Mouse (Mus musculus) intestine, embryonic 15.5 days (tissue): ENCODE measurements around the gene Dnajc4. TPM values are rescaled to one million over a fixed set of nuclear protein-coding genes. Genes with fewer than 3 reads are reported as not detected.

ENCODE experiments used
- ATAC-seq: fragments of 200-750 bp; cut with Nextera tagmentation; 2 replicates; pipeline ENCODE4 v1.8.0; 2017; ENCODE audit warnings: moderate TSS enrichment, moderate library complexity
- H3K27ac ChIP-seq: fragments of 300-500 bp; sonication (generic); 2 replicates; pipeline ENCODE4 v1.5.1; 2015; ENCODE audit warnings: mild to moderate bottlenecking, inconsistent platforms
- H3K27me3 ChIP-seq: fragments of 300-500 bp; sonication (generic); replicated peaks from 2 replicates; pipeline ENCODE4 v1.6.1; 2015; ENCODE audit warnings: inconsistent platforms
- H3K36me3 ChIP-seq: fragments of 300-500 bp; sonication (generic); 2 replicates; pipeline ENCODE4 v1.6.1; 2015; ENCODE audit warnings: inconsistent platforms
- H3K4me1 ChIP-seq: fragments of 300-500 bp; sonication (generic); replicated peaks from 2 replicates; pipeline ENCODE4 v1.6.1; 2015; ENCODE audit warnings: inconsistent platforms
- H3K4me2 ChIP-seq: fragments of 300-500 bp; sonication (generic); replicated peaks from 2 replicates; pipeline ENCODE4 v1.6.1; 2015; ENCODE audit warnings: mild to moderate bottlenecking, inconsistent platforms
- H3K4me3 ChIP-seq: fragments of 300-500 bp; sonication (generic); replicated peaks from 2 replicates; pipeline ENCODE4 v1.5.1; 2015; ENCODE audit warnings: inconsistent platforms
- H3K9ac ChIP-seq: fragments of 300-500 bp; sonication (generic); 2 replicates; pipeline ENCODE4 v1.6.1; 2015; ENCODE audit warnings: inconsistent platforms
- H3K9me3 ChIP-seq: fragments of 300-500 bp; sonication (generic); 2 replicates; pipeline ENCODE4 v1.6.1; 2016; ENCODE audit warnings: inconsistent platforms
- WGBS: fragments of 180-500 bp; shearing (Covaris S2); methylation state at CpG from one replicate; pipeline ENCODE4 v1.1.7; 2015; 5-methylcytosine and 5-hydroxymethylcytosine counted together
- polyA plus RNA-seq: library from polyadenylated mRNA; unstranded; fragments of >200 nt; fragmentation: Nextera tagmentation; extraction: Ambion mirVana; gene quantifications from 2 replicates; pipeline ENCODE4 v1.2.1, GENCODE M21; 2015

The Dnajc4 gene
- polyA plus RNA-seq, 1 experiment from 2014 or later = 22.7 TPM

- Histone ChIP-seq H3K27ac (peak overlapping the region; percentile 92), H3K9me3 (no peaks in the 10 kb centered on the region), H3K4me3 (peak overlapping the region; percentile 74), H3K4me1 (peaks cover 54% of the 10 kb centered on the region), H3K27me3 (no peaks in the 10 kb centered on the region), H3K9ac (peak overlapping the region; percentile 87), H3K36me3 (peaks cover 15% of the 10 kb centered on the region), H3K4me2 (peak overlapping the region; percentile 72)
- WGBS = 1% methylated on average over 54 of the region's 55 CpGs
- peak; percentile 72 for ATAC-seq
Measured at GRCm38 (mm10) chr19:6969665-6970381, 22.5 kb downstream of the Dnajc4 start.

- peak overlapping the region; percentile 72 for H3K4me2 ChIP-seq
- peak overlapping the region; percentile 87 for H3K9ac ChIP-seq
- peaks cover 20% of the 10 kb centered on the region for H3K36me3 ChIP-seq
- peak overlapping the region; percentile 92 for H3K27ac ChIP-seq
- H3K4me1 ChIP-seq = peaks cover 54% of the 10 kb centered on the region
- under 1% methylated on average over 20 of the region's 20 CpGs for WGBS
- H3K9me3 ChIP-seq = no peaks in the 10 kb centered on the region
- peak; percentile 8 for ATAC-seq
- no peaks in the 10 kb centered on the region for H3K27me3 ChIP-seq
- H3K4me3 ChIP-seq = peak overlapping the region; percentile 74
Measured at GRCm38 (mm10) chr19:6969291-6969664, 23.1 kb downstream of the Dnajc4 start.

- WGBS = 5% methylated on average over 15 of the region's 15 CpGs
Measured at GRCm38 (mm10) chr19:6968491-6969271, 23.7 kb downstream of the Dnajc4 start.

GRCm38 (mm10) chr19:6956461-6956860 is 35.9 kb downstream of the Dnajc4 start:
- Histone ChIP-seq H3K4me2 (no peak overlapping the region), H3K27ac (no peak overlapping the region), H3K27me3 (no peaks in the 10 kb centered on the region), H3K4me1 (peaks cover 20% of the 10 kb centered on the region), H3K4me3 (no peak overlapping the region), H3K9me3 (no peaks in the 10 kb centered on the region), H3K36me3 (peaks cover 64% of the 10 kb centered on the region), H3K9ac (no peak overlapping the region)
- ATAC-seq = no peak
- 75% methylated on average over 10 of the region's 10 CpGs for WGBS

More at GRCm38 (mm10) chr19:6968491-6969271, 23.7 kb downstream of the Dnajc4 start:
- peak overlapping the region; percentile 92 for H3K27ac ChIP-seq
- peaks cover 50% of the 10 kb centered on the region for H3K4me1 ChIP-seq
- no peaks in the 10 kb centered on the region for H3K9me3 ChIP-seq
- H3K9ac ChIP-seq = peak overlapping the region; percentile 87
- no peaks in the 10 kb centered on the region for H3K27me3 ChIP-seq
- H3K4me2 ChIP-seq = peak overlapping the region; percentile 72
- H3K36me3 ChIP-seq = peaks cover 25% of the 10 kb centered on the region
- H3K4me3 ChIP-seq = peak overlapping the region; percentile 74
- ATAC-seq = peak; percentile 86

GRCm38 (mm10) chr19:6955424-6955823 is 36.9 kb downstream of the Dnajc4 start:
- Histone ChIP-seq H3K36me3 (peaks cover 60% of the 10 kb centered on the region), H3K4me3 (no peak overlapping the region), H3K4me1 (peaks cover 20% of the 10 kb centered on the region), H3K27me3 (no peaks in the 10 kb centered on the region), H3K27ac (no peak overlapping the region), H3K9ac (no peak overlapping the region), H3K9me3 (no peaks in the 10 kb centered on the region), H3K4me2 (no peak overlapping the region)
- no peak for ATAC-seq
- 77% methylated on average over 7 of the region's 7 CpGs for WGBS

GRCm38 (mm10) chr19:6954046-6954445 is 38.3 kb downstream of the Dnajc4 start:
- ATAC-seq = no peak
- H3K4me1 ChIP-seq = peaks cover 32% of the 10 kb centered on the region
- H3K9me3 ChIP-seq = no peaks in the 10 kb centered on the region
- no peak overlapping the region for H3K9ac ChIP-seq
- H3K36me3 ChIP-seq = peaks cover 46% of the 10 kb centered on the region
- WGBS = 45% methylated on average over 9 of the region's 9 CpGs
- no peak overlapping the region for H3K4me3 ChIP-seq
- peak overlapping the region; percentile 36; the same call in 1 of the 2 replicates for H3K27ac ChIP-seq
- H3K27me3 ChIP-seq = no peaks in the 10 kb centered on the region
- H3K4me2 ChIP-seq = 0 out of 2 replicates have a peak overlapping the region, but pooled peaks have one; percentile 3

- peaks cover 36% of the 10 kb centered on the region for H3K4me1 ChIP-seq
- H3K36me3 ChIP-seq = peaks cover 34% of the 10 kb centered on the region
- H3K27ac ChIP-seq = peak overlapping the region; percentile 97
- no peaks in the 10 kb centered on the region for H3K9me3 ChIP-seq
- peak overlapping the region; percentile 88 for H3K4me2 ChIP-seq
- H3K27me3 ChIP-seq = no peaks in the 10 kb centered on the region
- H3K4me3 ChIP-seq = peak overlapping the region; percentile 55
- peak overlapping the region; percentile 68 for H3K9ac ChIP-seq
- 8% methylated on average over 3 of the region's 3 CpGs for WGBS
- peak; percentile 7; the same call in 1 of the 2 replicates for ATAC-seq
Measured at GRCm38 (mm10) chr19:6952712-6953037, 39.7 kb downstream of the Dnajc4 start.

- 1% methylated on average over 31 of the region's 31 CpGs for WGBS
- H3K27ac ChIP-seq = peak overlapping the region; percentile 97
- H3K9ac ChIP-seq = peak overlapping the region; percentile 68
- H3K4me1 ChIP-seq = peaks cover 36% of the 10 kb centered on the region
- H3K4me2 ChIP-seq = peak overlapping the region; percentile 88
- ATAC-seq = peak; percentile 57
- no peaks in the 10 kb centered on the region for H3K9me3 ChIP-seq
- peaks cover 28% of the 10 kb centered on the region for H3K36me3 ChIP-seq
- peak overlapping the region; percentile 55 for H3K4me3 ChIP-seq
- H3K27me3 ChIP-seq = no peaks in the 10 kb centered on the region
Measured at GRCm38 (mm10) chr19:6951994-6952711, 40.2 kb downstream of the Dnajc4 start.

GRCm38 (mm10) chr19:6951381-6951968 is 40.9 kb downstream of the Dnajc4 start:
- Histone ChIP-seq H3K27me3 (no peaks in the 10 kb centered on the region), H3K9ac (peak overlapping the region; percentile 74), H3K4me3 (peak overlapping the region; percentile 55), H3K9me3 (no peaks in the 10 kb centered on the region), H3K36me3 (peaks cover 22% of the 10 kb centered on the region), H3K27ac (peak overlapping the region; percentile 97), H3K4me2 (peak overlapping the region; percentile 88), H3K4me1 (peaks cover 36% of the 10 kb centered on the region)
- under 1% methylated on average over 35 of the region's 35 CpGs for WGBS
- ATAC-seq = peak; percentile 78

- Histone ChIP-seq H3K27me3 (no peaks in the 10 kb centered on the region), H3K9me3 (no peaks in the 10 kb centered on the region), H3K9ac (peak overlapping the region; percentile 74), H3K4me2 (peak overlapping the region; percentile 88), H3K4me3 (peak overlapping the region; percentile 55), H3K27ac (peak overlapping the region; percentile 97), H3K4me1 (peaks cover 36% of the 10 kb centered on the region), H3K36me3 (peaks cover 18% of the 10 kb centered on the region)
- under 1% methylated on average over 28 of the region's 28 CpGs for WGBS
- peak; percentile 16 for ATAC-seq
Measured at GRCm38 (mm10) chr19:6950613-6951153, 41.7 kb downstream of the Dnajc4 start.

GRCm38 (mm10) chr19:6949951-6950350 is 42.4 kb downstream of the Dnajc4 start:
- Histone ChIP-seq H3K9ac (peak overlapping the region; percentile 74; the same call in 1 of the 2 replicates), H3K4me1 (peaks cover 36% of the 10 kb centered on the region), H3K27ac (peak overlapping the region; percentile 97), H3K27me3 (no peaks in the 10 kb centered on the region), H3K36me3 (peaks cover 11% of the 10 kb centered on the region), H3K4me2 (peak overlapping the region; percentile 88), H3K9me3 (no peaks in the 10 kb centered on the region), H3K4me3 (peak overlapping the region; percentile 55)
- no peak for ATAC-seq
- 50% methylated on average over 5 of the region's 5 CpGs for WGBS
